9 mouse cellular contexts compared by ENCODE assay signal in the genomic region with DNA sequence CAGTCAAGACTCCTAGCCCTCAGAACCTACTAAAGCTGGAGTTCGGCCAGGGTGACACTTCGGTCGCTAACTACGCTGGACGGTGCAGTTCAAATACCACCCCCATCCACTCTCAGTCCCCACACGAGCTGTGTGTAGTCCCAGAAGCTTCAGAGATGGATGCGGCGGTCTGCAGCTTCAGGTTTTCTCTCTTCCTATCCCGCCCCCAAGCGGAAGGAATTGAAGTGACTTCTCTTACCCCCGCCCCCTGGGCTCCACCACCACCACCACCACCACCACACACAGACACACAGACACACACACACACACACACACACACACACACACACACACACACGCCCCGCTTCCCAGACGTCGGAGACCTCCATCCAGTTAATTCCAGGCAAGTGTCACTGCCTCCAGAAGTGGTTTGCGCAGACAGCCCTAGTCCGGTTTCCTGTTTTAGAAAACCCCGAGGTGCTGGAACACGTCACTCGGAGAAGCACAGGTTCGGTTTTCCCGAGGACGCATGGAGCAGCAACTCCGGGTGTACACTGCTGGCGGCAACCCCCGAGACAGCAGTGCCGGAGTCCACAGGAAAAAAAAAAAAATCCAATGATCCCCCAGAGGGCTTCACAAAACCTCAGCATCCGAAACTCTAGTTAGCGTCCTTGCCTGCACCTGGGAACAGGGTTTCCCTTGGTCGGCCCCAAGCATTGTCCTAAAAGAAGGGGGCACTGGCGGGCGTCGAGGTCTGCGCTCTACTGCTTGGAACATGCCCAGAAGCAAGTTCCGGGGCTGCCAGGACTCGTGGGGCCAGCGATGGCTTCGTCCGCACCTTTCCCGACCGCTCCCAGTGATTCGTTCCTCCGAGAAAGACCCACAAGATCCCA. TPM values are rescaled to one million over a fixed set of nuclear protein-coding genes. Genes with fewer than 3 reads are reported as not detected.
DNase-seq lines count a peak whose midpoint lies in the region; ATAC-seq and TF ChIP-seq lines count a peak whose summit lies in the region.
"Had no signal": no experiment of that assay in that cellular context is flagged by ENCODE, and none has a peak within 500 bp of the region (broad histone marks: within the 10 kb centered on the region; RNA-seq: fewer than 3 reads in every experiment).

No protein-coding gene starts in this region.

- ATAC-seq in forebrain, embryonic 14.5 days = no peak
- ATAC-seq in neural tube, embryonic 15.5 days (ENCODE audit: low FRiP score) = no peak

- H3K27me3 ChIP-seq in thymus, adult 2 months (ENCODE audit: control insufficient read depth, insufficient read depth, low read length) = peaks cover 54% of the 10 kb centered on the region
- H3K27me3 ChIP-seq in forebrain, embryonic 14.5 days (replicated peaks; ENCODE audit: control insufficient read depth, insufficient read depth, low read length) = peaks cover 99% of the 10 kb centered on the region
- peaks cover 99% of the 10 kb centered on the region for H3K27me3 ChIP-seq in limb, embryonic 10.5 days (ENCODE audit: low read depth, poor library complexity, severe bottlenecking)
- H3K27me3 ChIP-seq in neural tube, embryonic 15.5 days (replicated peaks) = peaks cover 95% of the 10 kb centered on the region

- H3K27ac ChIP-seq in thymus, adult 2 months (ENCODE audit: control insufficient read depth, insufficient read depth, low read length) = no peak overlapping the region
- no peak overlapping the region for H3K27ac ChIP-seq in forebrain, embryonic 14.5 days (ENCODE audit: low read depth, low read length)
- peak overlapping the region; percentile 76 for H3K27ac ChIP-seq in limb, embryonic 10.5 days
- no peak overlapping the region for H3K27ac ChIP-seq in neural tube, embryonic 15.5 days (replicated peaks)

- no peaks in the 10 kb centered on the region for H3K9me3 ChIP-seq in forebrain, embryonic 14.5 days (replicated peaks; ENCODE audit: control insufficient read depth, low read length)
- H3K9me3 ChIP-seq in limb, embryonic 10.5 days (replicated peaks) = no peaks in the 10 kb centered on the region
- no peaks in the 10 kb centered on the region for H3K9me3 ChIP-seq in neural tube, embryonic 15.5 days (replicated peaks)

- WGBS in thymus, adult 2 months = 1% methylated on average over 43 of the region's 43 CpGs
- under 1% methylated on average over 43 of the region's 43 CpGs for WGBS in forebrain, embryonic 14.5 days
- under 1% methylated on average over 43 of the region's 43 CpGs for WGBS in limb, embryonic 10.5 days
- WGBS in neural tube, embryonic 15.5 days = under 1% methylated on average over 42 of the region's 43 CpGs

- H3K36me3 ChIP-seq in thymus, adult 2 months (ENCODE audit: control insufficient read depth, insufficient read depth, low read length) = no peaks in the 10 kb centered on the region
- no peaks in the 10 kb centered on the region for H3K36me3 ChIP-seq in forebrain, embryonic 14.5 days (ENCODE audit: control insufficient read depth, insufficient read depth, low read length)
- no peaks in the 10 kb centered on the region for H3K36me3 ChIP-seq in limb, embryonic 10.5 days
- no peaks in the 10 kb centered on the region for H3K36me3 ChIP-seq in neural tube, embryonic 15.5 days

- H3K4me1 ChIP-seq in thymus, adult 2 months (replicated peaks; ENCODE audit: control insufficient read depth, insufficient read depth, low read length) = peaks cover 31% of the 10 kb centered on the region
- H3K4me1 ChIP-seq in forebrain, embryonic 14.5 days (ENCODE audit: control insufficient read depth, insufficient read depth, low read length) = peaks cover 26% of the 10 kb centered on the region
- peaks cover 71% of the 10 kb centered on the region for H3K4me1 ChIP-seq in limb, embryonic 10.5 days
- peaks cover 49% of the 10 kb centered on the region for H3K4me1 ChIP-seq in neural tube, embryonic 15.5 days

- DNase-seq in thymus, postnatal 4 days = peak; percentile 63
- no peak for DNase-seq in thymus, adult 2 months
- DNase-seq in forebrain, embryonic 14.5 days (ENCODE audit: low spot score) = no peak
- DNase-seq in limb, embryonic 10.5 days (ENCODE audit: low spot score) = peak; percentile 79
- no peak for DNase-seq in right cerebral cortex, postnatal 36 days (ENCODE audit: low spot score in 2 of 2)
- DNase-seq in left cerebral cortex, postnatal 36 days (ENCODE audit: low spot score in 2 of 2) = no peak
- no peak for DNase-seq in adrenal gland, adult 2 months

- H3K4me2 ChIP-seq in forebrain, embryonic 14.5 days (ENCODE audit: low read length) = peak overlapping the region; percentile 68
- peak overlapping the region; percentile 72 for H3K4me2 ChIP-seq in neural tube, embryonic 15.5 days

- TF ChIP-seq CTCF in thymus, adult 2 months (IDR thresholded peaks at IDR 0.05; ENCODE audit: borderline replicate concordance, control insufficient read depth, extremely low read depth, insufficient read depth, low read length, poor library complexity) = no peak

- H3K4me3 ChIP-seq in thymus, adult 2 months (ENCODE audit: control insufficient read depth, insufficient read depth, low read length) = no peak overlapping the region
- peak overlapping the region; percentile 31 for H3K4me3 ChIP-seq in forebrain, embryonic 14.5 days (ENCODE audit: low read depth, low read length)
- H3K4me3 ChIP-seq in limb, embryonic 10.5 days = peak overlapping the region; percentile 47
- peak overlapping the region; percentile 40 for H3K4me3 ChIP-seq in neural tube, embryonic 15.5 days (replicated peaks)

- intact Hi-C loops in left cerebral cortex, postnatal 36 days (cut with DNase I) = no loop called here

- TF ChIP-seq POLR2A in thymus, adult 2 months (IDR thresholded peaks at IDR 0.05; ENCODE audit: control insufficient read depth, extremely low read depth, insufficient read depth, low read length, poor library complexity) = no peak

- no peak overlapping the region for H3K9ac ChIP-seq in forebrain, embryonic 14.5 days (ENCODE audit: low read length)
- no peak overlapping the region for H3K9ac ChIP-seq in neural tube, embryonic 15.5 days (replicated peaks)

RNA-seq across cellular contexts. Expression of a gene that starts 6.7 kb away (rescaled TPM):
- 8.1 and 8.2 TPM in 2 replicates for polyA plus RNA-seq in thymus, adult 2 months (2012; rRNA removed)
- 12.8 and 15.0 TPM in 2 replicates for polyA plus RNA-seq in forebrain, embryonic 14.5 days (2014; fragmentation: Nextera tagmentation; extraction: Ambion mirVana)
- polyA plus RNA-seq in limb, embryonic 10.5 days (2016; fragmentation: Nextera tagmentation; extraction: Ambion mirVana) = 12.2 and 15.1 TPM in 2 replicates
- polyA plus RNA-seq in neural tube, embryonic 15.5 days (2015; fragmentation: Nextera tagmentation; extraction: Ambion mirVana) = 7.2 and 7.3 TPM in 2 replicates
- total RNA-seq in left cerebral cortex, postnatal 36 days (2021) = 10 to 100 TPM; 12.3 to 16.0 TPM
- 10 to 100 TPM; 16.3 to 22.9 TPM for total RNA-seq in adrenal gland, adult 2 months (2021)
- 11.3 and 12.2 TPM in 2 replicates for polyA plus RNA-seq in adrenal gland, adult 2 months (2012; rRNA removed)

RNA-seq across cellular contexts. Expression of a gene that starts 24.7 kb away (rescaled TPM):
- 20.6 and 22.5 TPM in 2 replicates for polyA plus RNA-seq in thymus, adult 2 months (2012; rRNA removed)
- 19.2 and 22.1 TPM in 2 replicates for polyA plus RNA-seq in forebrain, embryonic 14.5 days (2014; fragmentation: Nextera tagmentation; extraction: Ambion mirVana)
- 151 and 170 TPM in 2 replicates for polyA plus RNA-seq in limb, embryonic 10.5 days (2016; fragmentation: Nextera tagmentation; extraction: Ambion mirVana)
- polyA plus RNA-seq in neural tube, embryonic 15.5 days (2015; fragmentation: Nextera tagmentation; extraction: Ambion mirVana) = 8.3 and 13.3 TPM in 2 replicates
- total RNA-seq in left cerebral cortex, postnatal 36 days (2021) = 1 to 10 TPM; 2.6 to 2.7 TPM
- 1 to 10 TPM; 5.1 to 5.3 TPM for total RNA-seq in adrenal gland, adult 2 months (2021)
- 2.7 and 2.9 TPM in 2 replicates for polyA plus RNA-seq in adrenal gland, adult 2 months (2012; rRNA removed)

RNA-seq across cellular contexts. Expression of a gene that starts 38.5 kb away (rescaled TPM):
- polyA plus RNA-seq in thymus, adult 2 months (2012; rRNA removed) = 54.7 and 56.8 TPM in 2 replicates
- polyA plus RNA-seq in forebrain, embryonic 14.5 days (2014; fragmentation: Nextera tagmentation; extraction: Ambion mirVana) = 9.3 and 14.5 TPM in 2 replicates
- 4.3 and 7.1 TPM in 2 replicates for polyA plus RNA-seq in limb, embryonic 10.5 days (2016; fragmentation: Nextera tagmentation; extraction: Ambion mirVana)
- 20.2 and 24.2 TPM in 2 replicates for polyA plus RNA-seq in neural tube, embryonic 15.5 days (2015; fragmentation: Nextera tagmentation; extraction: Ambion mirVana)
- 10 to 100 TPM; 60.9 to 68.6 TPM for total RNA-seq in left cerebral cortex, postnatal 36 days (2021)
- total RNA-seq in adrenal gland, adult 2 months (2021) = 100 to 1,000 TPM; 144 to 197 TPM
- polyA plus RNA-seq in adrenal gland, adult 2 months (2012; rRNA removed) = 89.0 and 127 TPM in 2 replicates

RNA-seq across cellular contexts. Expression of a gene that starts 59.5 kb away (rescaled TPM):
- polyA plus RNA-seq in thymus, adult 2 months (2012; rRNA removed) = 0.11 and 0.17 TPM in 2 replicates
- not detected in 2 replicates for polyA plus RNA-seq in forebrain, embryonic 14.5 days (2014; fragmentation: Nextera tagmentation; extraction: Ambion mirVana)
- polyA plus RNA-seq in limb, embryonic 10.5 days (2016; fragmentation: Nextera tagmentation; extraction: Ambion mirVana) = not detected in 2 replicates
- not detected in 2 replicates for polyA plus RNA-seq in neural tube, embryonic 15.5 days (2015; fragmentation: Nextera tagmentation; extraction: Ambion mirVana)
- total RNA-seq in left cerebral cortex, postnatal 36 days (2021) = not detected
- total RNA-seq in adrenal gland, adult 2 months (2021) = not detected
- polyA plus RNA-seq in adrenal gland, adult 2 months (2012; rRNA removed) = not detected in 2 replicates
- polyA plus RNA-seq: liver, embryonic 16.5 days had no signal

Comparison
In these comparisons a context has a peak if more than half of its experiments do, and no peak if none do; other contexts are left out.
1. DNase-seq: peak in thymus, postnatal 4 days (single experiment) and limb, embryonic 10.5 days (single experiment); none in thymus, adult 2 months (single experiment), forebrain, embryonic 14.5 days (single experiment), right cerebral cortex, postnatal 36 days (0 of 2), left cerebral cortex, postnatal 36 days (0 of 2) and adrenal gland, adult 2 months (single experiment).